Mouse (Mus musculus): ENCODE data around the gene Dennd1a. TPM values are rescaled to one million over a fixed set of nuclear protein-coding genes. Genes with fewer than 3 reads are reported as not detected.

Dennd1a gene
- total and polyA plus RNA-seq, 2 experiments from 2014 or later = 16.7 to 52.1 TPM

DNA sequence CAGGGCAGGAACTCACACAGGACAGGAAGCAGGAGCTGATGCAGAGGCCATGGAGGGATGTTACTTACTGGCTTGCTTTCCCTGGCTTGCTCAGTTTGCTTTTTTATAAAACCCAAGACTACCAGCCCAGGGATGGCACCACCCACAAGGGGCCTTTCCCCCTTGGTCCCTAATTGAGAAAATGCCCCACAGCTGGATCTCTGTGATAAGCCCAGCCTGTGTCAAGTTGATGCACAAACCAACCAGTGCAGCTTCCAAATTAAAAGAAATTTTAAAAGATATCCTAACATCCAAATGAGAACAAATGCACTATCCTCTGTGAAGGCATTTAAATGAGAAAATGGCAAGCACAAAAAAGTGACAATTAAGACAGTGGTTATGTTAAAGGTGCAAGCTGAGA is 95.6 kb downstream of the Dennd1a start:
- no peak for DNase-seq
- Histone ChIP-seq H3K36me3 (ENCODE audit: insufficient read depth) (no peaks in the 10 kb centered on the region), H3K4me1 (ENCODE audit: insufficient read depth) (no peaks in the 10 kb centered on the region), H3K27me3 (ENCODE audit: insufficient read depth, low read length) (no peaks in the 10 kb centered on the region), H3K27ac (ENCODE audit: low read depth, low read length) (no peak overlapping the region), H3K9ac (no peak overlapping the region), H3K9me3 (ENCODE audit: low read length) (no peaks in the 10 kb centered on the region), H3K4me3 (ENCODE audit: low read depth, low read length) (no peak overlapping the region), H3K4me2 (ENCODE audit: low read depth) (no peak overlapping the region)
- TF ChIP-seq CTCF (IDR thresholded peaks at IDR 0.05; ENCODE audit: low read depth) = no peak
- ATAC-seq = no peak

DNA sequence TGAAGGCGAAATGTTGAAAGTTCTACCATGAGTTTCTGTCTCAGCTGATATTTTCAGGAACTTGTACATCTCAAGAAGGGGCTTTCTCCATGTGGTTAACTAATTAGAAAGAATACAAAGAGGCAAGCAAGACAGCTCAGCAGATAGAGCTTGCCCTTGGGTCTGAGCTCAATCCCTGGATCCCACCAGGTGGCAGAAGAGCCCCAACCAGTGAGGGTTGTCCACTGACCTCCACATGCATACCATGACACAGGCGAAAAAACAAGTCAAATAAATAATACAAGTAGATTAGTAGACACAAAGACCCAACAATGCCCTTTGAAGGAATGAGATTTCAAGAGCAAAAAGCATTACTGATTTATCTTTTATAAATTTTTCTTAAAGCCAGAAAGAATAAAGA is 100.8 kb downstream of the Dennd1a start:
- Histone ChIP-seq H3K4me2 (ENCODE audit: low read depth) (no peak overlapping the region), H3K36me3 (ENCODE audit: insufficient read depth) (no peaks in the 10 kb centered on the region), H3K4me3 (ENCODE audit: low read depth, low read length) (no peak overlapping the region), H3K9ac (no peak overlapping the region), H3K27me3 (ENCODE audit: insufficient read depth, low read length) (no peaks in the 10 kb centered on the region), H3K27ac (ENCODE audit: low read depth, low read length) (no peak overlapping the region), H3K4me1 (ENCODE audit: insufficient read depth) (no peaks in the 10 kb centered on the region), H3K9me3 (ENCODE audit: low read length) (no peaks in the 10 kb centered on the region)
- DNase-seq = no peak
- WGBS = 55% methylated on average over 2 of the region's 2 CpGs
- no peak for ATAC-seq
- no peak; the same call in 1 of the 2 replicates for TF ChIP-seq CTCF (IDR thresholded peaks at IDR 0.05; ENCODE audit: low read depth)

DNA sequence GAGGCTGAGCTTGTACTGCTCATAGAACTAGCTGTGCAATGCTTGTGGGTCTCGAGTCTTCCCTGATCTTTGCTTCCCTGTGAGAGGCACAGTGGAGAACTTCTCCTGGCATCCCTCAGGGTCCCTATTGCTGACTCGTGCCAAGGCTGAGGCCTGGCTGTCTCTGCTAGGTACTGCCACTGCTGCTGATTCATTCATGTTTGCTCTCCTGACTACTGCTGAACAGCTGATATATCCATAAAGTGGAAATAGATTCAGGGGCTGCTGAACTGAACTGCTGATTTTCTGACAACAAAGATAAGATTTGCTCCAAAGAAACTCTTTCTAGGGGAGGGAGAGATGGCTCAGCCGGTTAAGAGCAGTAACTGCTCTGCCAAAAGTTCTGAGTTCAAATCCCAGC is 102.2 kb downstream of the Dennd1a start:
- no peaks in the 10 kb centered on the region for H3K4me1 ChIP-seq (ENCODE audit: insufficient read depth)
- no peaks in the 10 kb centered on the region for H3K9me3 ChIP-seq (ENCODE audit: low read length)
- no peak overlapping the region for H3K4me3 ChIP-seq (ENCODE audit: low read depth, low read length)
- H3K27me3 ChIP-seq (ENCODE audit: insufficient read depth, low read length) = no peaks in the 10 kb centered on the region
- ATAC-seq = no peak
- DNase-seq = no peak
- no peak overlapping the region for H3K4me2 ChIP-seq (ENCODE audit: low read depth)
- no peak overlapping the region for H3K9ac ChIP-seq
- TF ChIP-seq CTCF (IDR thresholded peaks at IDR 0.05; ENCODE audit: low read depth) = no peak
- H3K36me3 ChIP-seq (ENCODE audit: insufficient read depth) = no peaks in the 10 kb centered on the region
- WGBS = 85% methylated on average over 3 of the region's 3 CpGs
- no peak overlapping the region for H3K27ac ChIP-seq (ENCODE audit: low read depth, low read length)

DNA sequence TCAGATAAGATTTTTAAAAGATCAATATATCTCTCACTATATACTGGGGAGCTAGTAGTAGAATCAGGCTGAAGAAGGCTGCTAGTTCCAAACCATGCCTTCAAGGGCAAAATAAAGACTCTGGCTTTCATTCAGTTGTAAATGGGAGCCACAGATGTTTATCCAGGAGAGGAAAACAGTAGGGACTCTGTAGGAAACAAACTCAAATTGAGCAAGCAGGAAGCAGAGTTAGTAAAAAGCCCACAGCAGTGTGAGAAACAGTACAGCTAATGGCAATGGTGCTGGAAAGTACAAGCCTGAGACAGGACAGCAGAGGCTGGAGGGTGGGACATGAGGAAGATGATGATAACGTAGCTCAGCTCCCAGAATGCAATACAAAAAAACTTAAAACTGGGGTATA is 103.3 kb downstream of the Dennd1a start:
- no peaks in the 10 kb centered on the region for H3K36me3 ChIP-seq (ENCODE audit: insufficient read depth)
- ATAC-seq (no peak), DNase-seq (no peak)
- H3K9me3 ChIP-seq (ENCODE audit: low read length) = no peaks in the 10 kb centered on the region
- no peak overlapping the region for H3K4me2 ChIP-seq (ENCODE audit: low read depth)
- no peak for TF ChIP-seq CTCF (IDR thresholded peaks at IDR 0.05; ENCODE audit: low read depth)
- WGBS = 62% methylated on average over 1 of the region's 1 CpGs
- no peak overlapping the region for H3K4me3 ChIP-seq (ENCODE audit: low read depth, low read length)
- H3K27me3 ChIP-seq (ENCODE audit: insufficient read depth, low read length) = no peaks in the 10 kb centered on the region
- H3K27ac ChIP-seq (ENCODE audit: low read depth, low read length) = no peak overlapping the region
- H3K9ac ChIP-seq = no peak overlapping the region
- H3K4me1 ChIP-seq (ENCODE audit: insufficient read depth) = no peaks in the 10 kb centered on the region

- DNase-seq = no peak
- no peak overlapping the region for H3K27ac ChIP-seq (ENCODE audit: low read depth, low read length)
- no peaks in the 10 kb centered on the region for H3K36me3 ChIP-seq (ENCODE audit: insufficient read depth)
- no peaks in the 10 kb centered on the region for H3K9me3 ChIP-seq (ENCODE audit: low read length)
- ATAC-seq = no peak
- no peak overlapping the region for H3K4me3 ChIP-seq (ENCODE audit: low read depth, low read length)
- 33% methylated on average over 1 of the region's 1 CpGs for WGBS
- no peaks in the 10 kb centered on the region for H3K27me3 ChIP-seq (ENCODE audit: insufficient read depth, low read length)
- TF ChIP-seq CTCF (IDR thresholded peaks at IDR 0.05; ENCODE audit: low read depth) = no peak
- H3K4me1 ChIP-seq (ENCODE audit: insufficient read depth) = no peaks in the 10 kb centered on the region
- no peak overlapping the region for H3K9ac ChIP-seq
- no peak overlapping the region for H3K4me2 ChIP-seq (ENCODE audit: low read depth)
These were observed 104.9 kb downstream of the Dennd1a start for GRCm38 (mm10) chr2:38182283-38182682.

GRCm38 (mm10) chr2:38177583-38177978 is 109.6 kb downstream of the Dennd1a start:
- DNase-seq (no peak), ATAC-seq (no peak)
- TF ChIP-seq CTCF (IDR thresholded peaks at IDR 0.05; ENCODE audit: low read depth) = no peak
- Histone ChIP-seq H3K27me3 (ENCODE audit: insufficient read depth, low read length) (no peaks in the 10 kb centered on the region), H3K9me3 (ENCODE audit: low read length) (no peaks in the 10 kb centered on the region), H3K4me2 (ENCODE audit: low read depth) (no peak overlapping the region), H3K4me3 (ENCODE audit: low read depth, low read length) (no peak overlapping the region), H3K36me3 (ENCODE audit: insufficient read depth) (no peaks in the 10 kb centered on the region), H3K4me1 (ENCODE audit: insufficient read depth) (no peaks in the 10 kb centered on the region), H3K9ac (no peak overlapping the region), H3K27ac (ENCODE audit: low read depth, low read length) (no peak overlapping the region)

- Histone ChIP-seq H3K36me3 (ENCODE audit: insufficient read depth) (no peaks in the 10 kb centered on the region), H3K4me2 (ENCODE audit: low read depth) (no peak overlapping the region), H3K9me3 (ENCODE audit: low read length) (no peaks in the 10 kb centered on the region)
These were observed 110.2 kb downstream of the Dennd1a start for GRCm38 (mm10) chr2:38176870-38177582.

More at GRCm38 (mm10) chr2:38176870-38177582, 110.2 kb downstream of the Dennd1a start:
- Histone ChIP-seq H3K27ac (ENCODE audit: low read depth, low read length) (no peak overlapping the region), H3K27me3 (ENCODE audit: insufficient read depth, low read length) (no peaks in the 10 kb centered on the region), H3K4me3 (ENCODE audit: low read depth, low read length) (no peak overlapping the region), H3K4me1 (ENCODE audit: insufficient read depth) (no peaks in the 10 kb centered on the region), H3K9ac (no peak overlapping the region)
- 80% methylated on average over 4 of the region's 4 CpGs for WGBS
- ATAC-seq (no peak), DNase-seq (no peak)
- TF ChIP-seq CTCF (IDR thresholded peaks at IDR 0.05; ENCODE audit: low read depth) = no peak

All from forebrain, postnatal 0 days (tissue).